Mouse (Mus musculus) cortical plate, adult 2 months (tissue): ENCODE measurements around the gene Scn1b. TPM values are rescaled to one million over a fixed set of nuclear protein-coding genes. Genes with fewer than 3 reads are reported as not detected.

ENCODE experiments used
- H3K27ac ChIP-seq: fragments of 200-500 bp; 2 replicates; pipeline ENCODE4 v1.5.1; 2012; ENCODE audit warnings: low read length, control low read depth, inconsistent platforms; ENCODE audit not compliant: insufficient read depth
- H3K4me1 ChIP-seq: fragments of 200-500 bp; 2 replicates; pipeline ENCODE4 v1.6.1; 2011; ENCODE audit warnings: low read length; ENCODE audit not compliant: control insufficient read depth, insufficient read depth
- H3K4me3 ChIP-seq: fragments of 200-500 bp; 2 replicates; pipeline ENCODE4 v1.5.1; 2011; ENCODE audit warnings: mild to moderate bottlenecking, low read length, control low read depth; ENCODE audit not compliant: insufficient read depth
- CTCF ChIP-seq: fragments of 200-500 bp; IDR thresholded peaks from 2 replicates; pipeline ENCODE4 v1.5.1; 2011; ENCODE audit warnings: mild to moderate bottlenecking, control low read depth, low read length; ENCODE audit not compliant: insufficient read depth; ENCODE audit errors: extremely low read depth
- POLR2A ChIP-seq: fragments of 200-500 bp; IDR thresholded peaks from 2 replicates; pipeline ENCODE4 v1.6.1; 2011; ENCODE audit warnings: mild to moderate bottlenecking, low read length, control low read depth; ENCODE audit not compliant: insufficient read depth; ENCODE audit errors: extremely low read depth
- polyA plus RNA-seq: library from polyadenylated mRNA; depleted of rRNA; stranded (reverse); fragments of >200 nt; gene quantifications from 2 replicates; pipeline ENCODE4 v1.2.3, GENCODE M21; 2012; rRNA removed

Gene Scn1b
- polyA plus RNA-seq, 1 experiment, result 1,195 TPM

DNA sequence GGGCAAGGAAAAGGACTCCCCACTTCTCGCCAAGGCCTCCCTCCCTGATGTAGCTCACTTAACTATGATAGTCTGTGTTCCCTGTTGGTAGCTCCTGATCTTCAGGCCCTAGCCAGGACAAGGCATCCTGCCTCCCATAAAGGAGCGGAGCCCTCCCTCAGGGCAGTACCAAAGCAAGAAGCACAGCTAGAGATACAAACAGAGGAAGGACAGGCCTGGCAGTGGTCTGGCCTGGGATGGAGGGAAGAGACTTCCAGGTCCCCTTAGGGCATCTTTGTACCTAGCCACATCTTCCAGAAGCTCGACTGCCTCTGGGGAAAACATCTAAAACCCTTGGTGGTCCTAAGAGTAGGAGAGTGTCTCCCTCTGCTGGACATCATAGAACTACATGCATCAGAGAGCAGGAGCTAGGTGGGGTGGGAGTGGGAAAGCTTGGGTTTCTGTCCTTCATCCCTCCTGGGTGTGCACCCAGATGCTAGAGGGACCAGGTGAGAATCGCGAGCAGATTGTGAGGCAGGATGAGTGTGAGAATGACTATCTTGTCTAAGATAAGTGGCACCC, 48.8 kb downstream of the Scn1b start:
- Histone ChIP-seq H3K4me3 (no peak overlapping the region), H3K4me1 (no peaks in the 10 kb centered on the region; the same call in 1 of the 2 replicates), H3K27ac (peak overlapping the region; percentile 36; the same call in 1 of the 2 replicates)
- TF ChIP-seq CTCF (peak; percentile 86), POLR2A (no peak)

DNA sequence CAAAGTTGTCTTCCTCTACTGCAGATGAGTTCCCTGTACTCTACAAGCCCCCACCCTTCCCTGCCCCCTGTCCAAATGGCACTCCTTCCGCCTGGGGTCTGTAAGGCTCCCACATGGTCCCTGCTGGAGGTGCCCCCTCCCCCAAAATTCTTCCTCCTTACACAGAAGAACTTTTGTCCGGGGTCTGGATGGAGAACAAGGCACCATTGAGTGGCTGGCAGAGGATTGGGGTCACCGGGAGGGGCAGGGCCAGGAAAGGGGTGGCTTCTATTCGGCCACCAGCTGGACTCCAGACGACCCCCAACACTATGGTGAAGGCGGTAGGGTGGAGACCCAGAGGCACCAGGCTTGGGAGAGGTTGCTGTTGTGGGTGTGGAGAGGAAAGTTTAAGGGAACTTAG, 49.3 kb downstream of the Scn1b start:
- TF ChIP-seq CTCF, result no peak
- TF ChIP-seq POLR2A, result no peak
- peak overlapping the region; percentile 80 for H3K27ac ChIP-seq
- no peak overlapping the region for H3K4me3 ChIP-seq
- H3K4me1 ChIP-seq, result no peaks in the 10 kb centered on the region; the same call in 1 of the 2 replicates

DNA sequence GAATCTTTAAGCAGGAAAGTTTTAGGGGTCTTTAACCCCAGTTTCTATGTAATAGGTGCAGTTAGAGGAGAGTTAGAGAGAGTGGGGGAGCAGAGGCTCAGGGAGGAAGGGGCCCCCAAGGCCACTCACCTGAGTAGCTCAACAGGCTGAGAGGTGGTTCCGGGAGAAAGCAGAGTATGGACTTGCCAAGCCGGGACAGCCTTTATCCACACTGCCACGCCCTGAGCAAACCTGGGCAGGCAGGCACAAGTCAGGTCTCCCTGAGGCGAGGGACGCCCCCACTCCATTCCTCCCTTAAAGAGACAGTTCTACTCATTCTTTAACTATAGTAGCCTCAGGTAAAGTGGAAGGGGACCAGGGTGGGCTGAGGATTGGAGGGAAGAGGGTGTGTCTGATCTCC, 50.3 kb downstream of the Scn1b start, which contains the start of gene Fxyd3:
TSS of gene Fxyd3 (minus strand) at position 213 of the 400 bp plus-strand sequence.
- H3K27ac ChIP-seq, result peak within 1 kb of the TSS; percentile 80
- TF ChIP-seq CTCF (no peak), POLR2A (no peak)
- H3K4me1 ChIP-seq, result no peaks in the 10 kb centered on the region; the same call in 1 of the 2 replicates
- H3K4me3 ChIP-seq, result no peak within 1 kb of the TSS

DNA sequence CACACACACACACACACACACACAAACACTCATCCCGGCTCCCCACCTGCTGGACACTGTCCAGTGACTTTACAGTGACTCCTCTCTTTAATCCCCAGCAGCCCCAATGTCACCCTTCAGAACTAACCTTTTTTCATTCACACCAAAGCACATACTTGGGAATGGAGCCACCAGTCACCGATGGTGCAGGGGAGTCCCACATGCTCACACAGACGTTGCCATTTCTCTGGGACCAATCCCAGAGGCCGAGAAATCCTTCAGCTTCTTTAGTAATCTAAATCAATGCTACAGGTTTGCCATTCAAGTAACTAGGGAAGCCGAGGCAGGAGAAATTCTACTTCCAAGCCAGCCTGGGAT, 52.1 kb downstream of the Scn1b start:
- H3K27ac ChIP-seq, result no peak overlapping the region
- no peak overlapping the region for H3K4me3 ChIP-seq
- H3K4me1 ChIP-seq, result no peaks in the 10 kb centered on the region; the same call in 1 of the 2 replicates
- no peak for TF ChIP-seq CTCF
- no peak for TF ChIP-seq POLR2A

- Histone ChIP-seq H3K27ac (0 out of 2 replicates have a peak overlapping the region, but pooled peaks have one; percentile 32), H3K4me1 (no peaks in the 10 kb centered on the region; the same call in 1 of the 2 replicates), H3K4me3 (no peak overlapping the region)
- TF ChIP-seq CTCF, result no peak
- TF ChIP-seq POLR2A, result no peak
Measured at GRCm38 (mm10) chr7:31074061-31074712, 52.6 kb downstream of the Scn1b start.

- H3K27ac ChIP-seq, result no peak overlapping the region
- H3K4me1 ChIP-seq, result no peaks in the 10 kb centered on the region; the same call in 1 of the 2 replicates
- no peak for TF ChIP-seq POLR2A
- TF ChIP-seq CTCF, result no peak
- H3K4me3 ChIP-seq, result no peak overlapping the region
Measured at GRCm38 (mm10) chr7:31073546-31073945, 53.3 kb downstream of the Scn1b start.

DNA sequence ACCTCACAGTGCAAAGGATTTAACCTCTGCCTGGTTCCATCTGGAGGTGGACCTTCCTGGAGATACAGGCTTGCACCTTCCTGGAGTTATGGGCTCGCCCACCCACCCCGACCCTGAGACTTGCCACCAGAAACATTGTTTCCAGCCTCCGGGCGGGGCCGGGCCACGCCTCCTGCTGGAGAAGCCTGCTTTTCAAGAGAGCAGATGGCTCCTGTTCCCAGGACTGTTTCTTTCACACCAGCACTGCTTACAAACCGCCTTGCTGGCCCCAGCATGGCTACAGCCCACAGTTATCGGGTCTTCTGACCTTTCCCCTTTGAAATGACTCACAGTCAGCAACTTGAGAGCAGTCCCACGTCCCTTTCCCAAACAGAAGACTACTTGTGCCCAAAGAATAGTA, 54.5 kb downstream of the Scn1b start:
- Histone ChIP-seq H3K27ac (no peak overlapping the region), H3K4me1 (no peaks in the 10 kb centered on the region; the same call in 1 of the 2 replicates), H3K4me3 (no peak overlapping the region)
- no peak for TF ChIP-seq POLR2A
- no peak for TF ChIP-seq CTCF

DNA sequence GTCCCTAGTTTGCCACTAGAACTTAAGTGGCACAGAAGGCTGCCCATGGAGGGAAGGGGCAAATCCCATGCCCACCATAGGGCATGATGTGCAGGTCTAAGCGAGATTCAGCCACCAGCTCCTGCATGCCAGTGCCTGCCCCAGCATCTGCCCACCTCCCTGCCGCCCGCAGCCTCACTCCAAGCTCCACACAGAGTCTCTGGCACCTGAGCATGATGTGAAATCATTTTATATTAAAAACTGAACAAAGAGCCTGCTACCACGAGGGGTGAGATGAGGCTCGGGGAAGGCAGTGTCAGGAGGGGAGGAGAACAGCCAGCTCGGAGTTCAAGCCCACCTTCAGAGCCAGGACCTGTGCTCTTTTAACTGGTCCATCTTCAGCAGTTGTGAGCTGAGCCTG, 56.5 kb downstream of the Scn1b start:
- Histone ChIP-seq H3K4me3 (no peak overlapping the region), H3K27ac (no peak overlapping the region), H3K4me1 (no peaks in the 10 kb centered on the region; the same call in 1 of the 2 replicates)
- TF ChIP-seq POLR2A (no peak), CTCF (no peak)

DNA sequence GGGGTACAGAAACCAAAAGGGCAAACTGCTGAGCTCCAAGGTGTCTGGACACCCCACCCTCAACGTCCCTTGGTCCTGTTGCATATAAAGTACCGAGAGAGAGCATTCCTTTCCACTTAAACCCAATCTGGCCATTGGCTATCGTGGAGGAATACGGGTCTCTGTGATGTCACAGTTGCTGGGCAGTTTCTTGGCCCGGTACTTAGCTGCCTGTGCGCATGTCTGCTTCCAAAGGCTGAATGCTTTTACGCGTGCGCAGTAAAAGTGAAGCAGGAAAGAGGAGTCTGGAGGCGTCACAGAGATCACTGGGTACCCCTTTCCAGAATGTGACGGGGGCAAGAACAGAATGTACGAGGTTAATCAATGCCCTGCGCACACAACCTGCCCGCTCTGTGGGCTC, 57.3 kb downstream of the Scn1b start:
- no peaks in the 10 kb centered on the region; the same call in 1 of the 2 replicates for H3K4me1 ChIP-seq
- TF ChIP-seq CTCF, result no peak
- TF ChIP-seq POLR2A, result no peak
- no peak overlapping the region for H3K27ac ChIP-seq
- H3K4me3 ChIP-seq, result no peak overlapping the region

DNA sequence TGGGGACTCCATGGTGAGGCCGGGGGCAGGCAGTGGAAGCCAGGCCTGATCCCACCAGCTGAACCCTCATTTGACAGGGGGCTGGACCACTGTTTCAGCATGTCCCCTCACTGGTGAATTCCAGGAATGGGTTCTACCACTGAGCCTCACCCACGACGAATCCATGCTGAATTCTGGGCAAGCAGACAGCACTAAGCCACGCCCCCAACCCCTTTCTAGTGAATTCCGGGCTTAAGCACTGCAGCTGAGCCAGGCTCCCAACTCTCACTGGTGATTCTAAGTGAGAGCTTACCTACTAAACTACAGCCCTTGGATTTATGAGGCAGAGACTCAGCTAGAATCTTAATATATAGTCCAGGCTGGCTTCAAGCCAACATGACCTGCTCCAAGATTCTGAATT, 59.0 kb downstream of the Scn1b start:
- Histone ChIP-seq H3K27ac (no peak overlapping the region), H3K4me3 (no peak overlapping the region), H3K4me1 (no peaks in the 10 kb centered on the region)
- TF ChIP-seq POLR2A (no peak), CTCF (no peak)

Other genes with a start within 250 kb of the Scn1b start
- gene Cd22, start 246.7 kb downstream of the Scn1b start, polyA plus RNA-seq, result 0.15 and 0.83 TPM in 2 replicates
- 412 and 613 TPM in 2 replicates for gene Mag, start 212.1 kb downstream of the Scn1b start, polyA plus RNA-seq
- not detected in 2 replicates for gene Hamp2, start 202.3 kb downstream of the Scn1b start, polyA plus RNA-seq
- not detected in 2 replicates for gene Hamp, start 183.0 kb downstream of the Scn1b start, polyA plus RNA-seq
- gene Usf2, start 170.2 kb downstream of the Scn1b start, polyA plus RNA-seq, result 202 and 241 TPM in 2 replicates
- gene Lsr, start 153.5 kb downstream of the Scn1b start, polyA plus RNA-seq, result 10.2 and 11.3 TPM in 2 replicates
- 0.15 and 0.38 TPM in 2 replicates for gene Fam187b, start 153.2 kb downstream of the Scn1b start, polyA plus RNA-seq
- 52.7 and 62.8 TPM in 2 replicates for gene Fxyd5, start 84.5 kb downstream of the Scn1b start, polyA plus RNA-seq
- gene Fxyd7, start 75.5 kb downstream of the Scn1b start, polyA plus RNA-seq, result 378 and 426 TPM in 2 replicates
- gene Fxyd1, start 69.8 kb downstream of the Scn1b start, polyA plus RNA-seq, result 141 and 156 TPM in 2 replicates
- 35.6 and 37.5 TPM in 2 replicates for gene Lgi4, start 67.7 kb downstream of the Scn1b start, polyA plus RNA-seq
- gene Fxyd3, start 50.3 kb downstream of the Scn1b start, polyA plus RNA-seq, result 0.59 and 1.0 TPM in 2 replicates
- 4.2 and 4.9 TPM in 2 replicates for gene Hpn, start 11.7 kb downstream of the Scn1b start, polyA plus RNA-seq
- gene Gramd1a, start 28.9 kb upstream of the Scn1b start, polyA plus RNA-seq, result 183 and 188 TPM in 2 replicates
- gene Scgb2b2, start 163.5 kb upstream of the Scn1b start, polyA plus RNA-seq, result not detected in 2 replicates
- not detected in 2 replicates for gene Scgb1b2, start 164.8 kb upstream of the Scn1b start, polyA plus RNA-seq
- not detected in 2 replicates for gene Scgb2b3, start 235.1 kb upstream of the Scn1b start, polyA plus RNA-seq
- not detected in 2 replicates for gene Scgb1b3, start 248.6 kb upstream of the Scn1b start, polyA plus RNA-seq